Mouse (Mus musculus): ENCODE data around the gene Eif3l.
A peak's percentile ranks its signal among the peaks of the same experiment; 100 is the strongest.

Eif3l gene

DNA sequence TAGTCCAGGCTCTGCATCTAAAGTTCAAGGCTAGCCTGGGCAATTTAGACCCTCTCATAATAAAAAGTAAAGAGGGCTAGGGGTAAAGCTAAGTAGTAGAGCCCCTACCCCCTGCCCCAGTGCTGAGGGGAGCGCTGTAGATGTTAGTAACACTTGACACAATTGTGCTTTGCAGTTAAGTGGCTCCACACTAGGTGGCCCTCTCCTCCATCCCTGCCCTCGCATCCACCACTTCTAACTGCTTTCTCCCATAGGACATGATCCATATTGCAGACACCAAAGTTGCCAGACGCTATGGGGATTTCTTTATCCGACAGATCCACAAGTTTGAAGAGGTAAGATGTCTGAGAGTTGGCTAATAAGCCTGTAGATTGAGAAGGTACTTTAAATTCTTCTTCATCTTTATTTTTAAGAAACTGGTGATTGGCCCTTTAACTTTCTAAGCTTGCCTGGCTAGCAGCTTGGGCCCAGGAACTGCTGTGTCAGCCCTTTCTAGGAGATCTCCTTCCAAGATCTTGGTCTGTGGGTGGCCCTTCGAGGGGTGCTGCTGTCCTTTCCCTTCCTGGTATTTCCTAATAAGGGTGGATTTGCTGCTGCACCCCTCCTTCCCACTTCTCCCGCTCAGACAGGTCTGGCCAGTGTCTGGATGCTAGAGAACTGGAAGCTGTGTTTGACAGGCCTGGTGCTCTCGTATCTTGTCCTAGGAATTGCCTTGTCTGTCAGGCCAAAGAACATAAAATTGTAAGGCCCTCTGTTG lies 18.3 kb downstream of the Eif3l start:
- DNase-seq, result peak; percentile 59 to 66

DNA sequence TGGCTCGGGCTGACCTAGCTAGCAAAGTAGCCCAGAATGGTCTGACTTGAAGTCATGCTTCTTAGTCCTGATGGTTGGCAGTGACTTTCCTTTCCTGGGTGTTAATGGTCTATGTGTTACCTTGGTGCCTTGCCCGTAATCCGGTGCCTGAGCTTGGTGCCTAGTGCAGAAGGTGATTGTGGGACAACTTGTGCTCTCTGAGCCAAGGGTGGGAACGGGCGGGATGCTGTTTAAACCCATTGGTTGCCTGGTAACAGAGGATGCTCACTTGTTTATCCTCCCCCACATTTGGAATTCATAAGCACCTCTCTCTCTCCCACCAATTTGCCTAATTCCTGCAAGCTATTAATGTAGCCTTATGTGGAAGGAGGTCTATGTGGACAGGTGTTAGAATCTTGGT lies 20.5 kb downstream of the Eif3l start:
- DNase-seq, result no peak

DNA sequence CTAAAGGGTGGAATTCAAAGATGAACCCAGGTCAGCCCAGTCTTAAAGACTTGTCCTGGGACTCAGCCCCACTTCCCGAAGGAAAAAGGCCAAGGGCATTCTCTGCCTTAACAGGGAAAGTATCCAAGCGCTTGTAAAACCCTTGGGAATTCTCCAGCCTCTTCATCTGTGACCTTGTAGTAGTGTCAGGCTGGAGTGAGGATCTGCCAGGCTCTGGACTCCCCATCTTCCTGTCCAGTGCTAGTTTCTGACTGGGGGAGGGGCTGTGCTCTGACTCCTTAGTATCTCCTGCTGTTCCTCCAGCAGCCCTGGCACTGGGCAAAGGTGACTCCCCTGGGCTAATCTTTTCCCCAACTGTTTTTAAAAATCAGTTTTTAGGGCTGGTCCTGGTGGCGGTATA lies 21.6 kb downstream of the Eif3l start:
- DNase-seq, result peak; percentile 78 to 86

DNA sequence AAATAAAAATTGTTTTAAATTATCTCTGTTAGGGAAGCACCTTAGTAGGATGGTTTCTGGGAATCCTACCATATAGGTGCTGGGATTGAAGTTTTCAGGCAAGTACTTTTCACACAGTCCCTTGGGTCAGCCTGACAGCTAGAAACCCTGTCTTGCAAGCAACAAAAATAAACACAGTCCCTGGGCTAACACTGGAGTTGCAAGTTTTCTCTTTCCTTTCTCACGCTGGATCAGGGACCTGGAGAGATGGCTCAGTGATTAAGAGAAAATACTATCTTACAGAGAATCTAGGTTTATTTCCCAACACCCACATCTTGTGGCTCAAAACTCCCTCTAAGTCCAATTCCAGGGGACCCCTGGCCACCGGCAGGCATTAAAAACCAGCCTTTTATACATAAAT lies 22.2 kb downstream of the Eif3l start:
- DNase-seq, result no peak

DNA sequence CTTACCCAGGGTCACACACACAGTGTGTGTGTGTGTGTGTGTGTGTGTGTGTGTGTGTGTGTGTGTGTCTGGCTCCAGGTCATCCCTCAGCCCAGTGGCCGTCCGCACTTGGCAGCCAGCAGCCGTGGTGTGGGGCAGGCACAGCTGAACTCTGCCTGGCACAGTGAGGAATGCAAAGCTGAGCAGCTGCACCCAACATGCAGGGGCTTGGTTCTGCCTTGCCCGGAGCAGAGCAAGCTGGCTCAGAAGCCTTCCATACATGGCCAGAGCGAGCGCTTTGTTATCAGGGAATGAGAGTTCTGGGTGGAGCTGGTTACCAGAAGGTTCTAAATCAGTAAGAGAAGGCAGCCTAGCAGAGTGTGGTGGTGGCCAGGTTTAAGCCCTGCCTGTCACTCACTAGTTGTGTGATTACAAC lies 22.6 kb downstream of the Eif3l start:
- peak; percentile 72 to 93 for DNase-seq

DNA sequence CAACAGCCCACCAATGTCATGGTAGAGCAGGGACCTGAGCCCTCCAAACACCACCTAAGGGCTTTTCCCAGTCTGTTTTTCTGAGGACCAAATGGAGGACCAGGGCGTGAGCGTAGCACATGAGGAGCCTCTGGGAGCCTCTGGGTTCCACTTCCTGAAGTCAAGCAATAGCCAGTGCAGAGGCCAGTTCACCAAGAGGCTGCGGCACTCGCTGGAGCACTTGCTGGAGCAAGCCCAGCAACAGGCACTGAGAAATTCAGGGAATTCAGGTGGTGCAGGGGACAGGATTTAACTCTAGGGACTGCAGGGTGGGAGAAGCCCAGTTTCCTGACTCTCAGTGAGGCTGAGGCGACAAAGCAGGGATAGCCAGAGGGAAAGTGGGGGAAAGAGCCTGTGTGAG lies 23.2 kb downstream of the Eif3l start:
- peak; percentile 33 to 58 for DNase-seq

DNA sequence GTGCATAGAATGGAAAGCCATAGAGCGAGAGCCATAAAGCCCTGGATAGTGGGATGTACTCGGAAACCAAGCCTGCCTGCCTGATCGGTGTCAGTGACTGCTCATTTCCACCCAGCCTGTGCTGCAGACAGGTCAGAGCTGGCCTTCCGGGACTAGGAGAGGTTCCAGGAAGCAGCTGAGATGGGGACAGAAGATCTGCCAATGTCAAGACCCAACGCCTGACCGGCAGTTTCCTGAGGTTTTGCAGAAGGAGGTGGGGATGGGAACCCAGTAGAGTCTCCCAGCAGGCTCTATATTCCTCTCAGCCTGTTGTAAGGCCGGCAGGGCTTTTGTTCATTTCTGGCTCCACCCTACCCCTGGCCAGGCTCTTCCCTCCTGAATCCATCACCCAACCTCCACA lies 23.9 kb downstream of the Eif3l start:
- peak; percentile 69 to 89 for DNase-seq

DNA sequence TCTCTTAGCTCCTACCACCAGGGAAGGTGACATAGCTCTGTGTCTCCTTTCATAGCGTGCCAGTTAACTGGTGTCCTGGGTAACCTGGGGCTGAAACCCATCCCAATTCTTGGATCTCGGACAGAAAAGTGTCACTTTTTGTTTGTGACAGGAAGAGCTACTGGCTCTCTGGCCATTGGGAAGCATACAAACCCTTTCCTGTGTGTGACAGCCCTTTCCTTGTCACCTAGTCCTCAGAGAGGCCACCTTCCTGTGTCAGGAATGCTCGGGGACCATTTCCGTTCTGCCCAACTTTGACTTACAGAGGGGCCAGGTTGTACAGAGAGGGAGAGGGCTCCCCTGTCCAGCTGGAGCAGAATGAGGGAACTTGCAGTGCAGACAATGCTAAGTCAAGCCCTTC lies 24.5 kb downstream of the Eif3l start:
- peak; percentile 40 to 76 for DNase-seq

DNA sequence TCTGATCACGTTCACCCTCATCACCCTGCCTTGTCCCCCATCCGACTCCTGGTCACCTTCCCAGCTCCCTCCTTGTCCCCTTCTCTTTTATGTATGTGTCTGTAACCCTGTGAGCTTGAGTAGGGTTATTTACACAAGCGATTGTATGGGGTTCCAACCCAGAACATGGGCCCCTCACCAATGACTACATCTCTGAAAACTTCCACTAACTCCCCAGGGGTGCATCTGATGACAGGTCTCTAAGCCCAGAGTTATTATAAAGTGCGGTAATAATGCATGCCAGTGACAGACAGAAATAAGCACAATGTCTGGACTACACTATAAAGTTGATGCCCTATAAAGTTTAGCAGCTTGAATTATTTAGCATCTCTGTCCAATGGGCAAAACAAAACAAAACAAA lies 25.4 kb downstream of the Eif3l start:
- no peak for DNase-seq

DNA sequence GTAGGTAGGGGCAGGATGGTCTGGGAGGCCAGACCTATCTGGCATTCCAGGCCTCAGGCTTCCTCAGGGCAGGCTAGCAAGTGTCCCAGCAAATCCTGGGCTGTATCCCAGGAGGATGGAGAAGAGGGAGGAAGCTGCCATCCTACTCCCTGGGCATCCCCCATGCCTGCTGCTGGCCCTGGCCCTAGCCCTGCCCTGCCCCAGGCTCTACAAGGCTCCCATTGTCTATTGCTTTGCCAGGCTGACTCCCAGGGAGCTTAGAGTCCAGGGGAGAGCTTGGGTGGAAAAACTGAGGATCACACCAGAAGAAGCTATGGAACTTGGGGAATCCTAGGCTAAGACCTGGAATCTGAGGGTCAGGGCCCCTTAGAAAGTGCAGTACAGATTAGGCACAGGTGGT lies 26.6 kb downstream of the Eif3l start:
- DNase-seq, result no peak

DNA sequence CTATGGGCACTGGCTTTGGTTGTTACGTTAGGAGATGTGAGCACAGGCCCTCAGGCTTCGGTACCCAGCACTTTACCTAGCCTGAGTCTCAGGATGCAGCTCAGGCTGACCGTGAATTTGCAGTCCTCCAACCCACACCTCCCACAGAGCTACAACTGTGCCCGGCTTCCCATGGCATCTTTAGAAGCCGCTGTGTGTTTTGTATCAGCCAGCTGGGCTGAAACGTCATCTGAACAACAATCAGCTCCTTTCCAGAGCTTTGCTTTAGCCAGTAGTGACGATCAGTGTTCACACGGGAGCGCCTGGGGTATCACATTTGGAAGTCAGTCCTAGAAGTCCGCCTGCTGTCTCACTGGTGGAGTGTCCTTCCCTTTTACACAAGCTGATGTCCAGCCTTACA lies 28.3 kb downstream of the Eif3l start:
- no peak for DNase-seq

DNA sequence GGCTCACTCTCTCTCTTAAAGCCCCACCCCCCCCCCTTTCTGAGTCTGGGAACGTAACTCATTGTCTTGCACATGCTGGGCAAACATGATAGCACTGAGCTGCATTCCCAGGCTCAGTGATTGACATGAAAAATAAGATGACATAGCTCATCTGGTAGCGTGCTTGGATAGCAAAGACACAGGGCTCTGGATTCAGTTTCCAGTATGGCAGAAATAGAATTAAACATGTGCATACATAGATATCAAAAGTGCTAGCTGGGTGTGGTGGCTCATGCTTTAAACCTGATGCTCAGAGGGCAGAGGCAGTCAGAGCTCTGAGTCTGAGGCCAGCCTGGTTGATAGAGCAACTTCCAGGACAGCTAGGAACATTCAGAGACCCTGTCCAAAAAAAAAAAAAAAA lies 30.8 kb downstream of the Eif3l start:
- DNase-seq, result no peak

DNA sequence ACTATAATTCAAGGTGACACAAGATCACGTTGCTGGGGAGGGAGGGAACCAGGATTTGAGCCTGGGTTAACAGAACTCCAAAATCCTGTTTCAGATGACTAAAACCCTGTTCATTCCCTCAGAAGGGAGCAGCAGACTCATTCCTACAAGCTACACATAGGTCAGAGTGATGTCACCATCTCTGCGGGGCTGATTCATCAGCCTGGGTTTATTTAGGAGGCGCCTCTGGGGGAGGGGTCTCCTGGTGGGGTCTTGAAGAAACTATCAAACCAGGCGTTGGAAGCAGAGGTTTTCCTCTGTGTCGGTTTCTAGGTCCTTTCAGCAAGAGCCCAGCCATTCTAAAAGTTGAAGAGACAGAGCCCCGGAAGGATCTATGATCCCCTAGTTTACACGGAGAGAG lies 33.0 kb downstream of the Eif3l start:
- DNase-seq, result no peak

DNA sequence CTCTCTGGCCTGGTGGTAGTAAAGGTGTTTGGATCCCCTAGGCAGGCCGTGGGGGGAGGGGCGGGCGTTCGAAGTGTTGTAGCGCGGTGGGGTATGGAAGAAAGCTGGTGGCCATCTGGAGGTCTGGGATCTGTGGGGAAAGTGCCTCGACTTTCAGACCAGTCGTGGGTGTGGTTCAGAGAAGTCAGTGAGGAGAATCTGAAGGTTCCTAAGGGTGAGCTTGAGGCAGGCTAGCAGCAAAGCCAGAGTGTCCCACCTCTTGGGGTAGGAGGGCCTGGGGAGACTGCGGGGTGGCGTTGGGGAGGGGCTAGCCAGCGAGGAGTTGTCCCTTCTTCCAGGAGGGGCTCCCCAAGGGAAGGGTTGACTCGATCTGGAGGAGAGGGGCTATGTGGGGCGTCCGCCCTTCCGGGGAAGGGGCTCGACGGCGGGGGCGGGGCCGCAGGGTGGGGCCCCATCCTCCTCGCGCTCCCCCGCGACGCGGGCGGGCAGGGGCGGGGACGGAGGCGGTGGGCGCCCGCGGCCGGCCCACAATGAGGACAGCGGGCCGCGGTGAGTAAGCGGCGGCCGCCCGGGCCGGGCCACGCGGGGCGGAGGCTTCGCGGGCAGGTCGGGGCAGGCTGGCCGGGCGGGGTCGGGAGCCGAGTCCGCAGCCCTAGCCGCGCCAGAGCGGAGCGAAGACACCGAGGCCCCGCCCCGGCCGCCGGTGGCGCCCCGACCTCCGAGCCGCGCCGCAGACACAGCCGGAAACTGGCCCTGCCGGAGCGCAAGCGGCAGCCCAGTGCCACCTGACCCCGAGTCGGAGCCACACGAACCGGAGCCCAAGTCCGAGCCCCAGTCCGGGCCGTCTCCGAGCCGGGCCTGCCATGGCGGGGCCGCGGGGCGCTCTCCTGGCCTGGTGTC lies 33.7 kb downstream of the Eif3l start, which contains the start of gene Micall1:
TSS of gene Micall1 (plus strand) at position 478 of the 900 bp plus-strand sequence.
- peak; percentile 78 to 92 for DNase-seq

DNA sequence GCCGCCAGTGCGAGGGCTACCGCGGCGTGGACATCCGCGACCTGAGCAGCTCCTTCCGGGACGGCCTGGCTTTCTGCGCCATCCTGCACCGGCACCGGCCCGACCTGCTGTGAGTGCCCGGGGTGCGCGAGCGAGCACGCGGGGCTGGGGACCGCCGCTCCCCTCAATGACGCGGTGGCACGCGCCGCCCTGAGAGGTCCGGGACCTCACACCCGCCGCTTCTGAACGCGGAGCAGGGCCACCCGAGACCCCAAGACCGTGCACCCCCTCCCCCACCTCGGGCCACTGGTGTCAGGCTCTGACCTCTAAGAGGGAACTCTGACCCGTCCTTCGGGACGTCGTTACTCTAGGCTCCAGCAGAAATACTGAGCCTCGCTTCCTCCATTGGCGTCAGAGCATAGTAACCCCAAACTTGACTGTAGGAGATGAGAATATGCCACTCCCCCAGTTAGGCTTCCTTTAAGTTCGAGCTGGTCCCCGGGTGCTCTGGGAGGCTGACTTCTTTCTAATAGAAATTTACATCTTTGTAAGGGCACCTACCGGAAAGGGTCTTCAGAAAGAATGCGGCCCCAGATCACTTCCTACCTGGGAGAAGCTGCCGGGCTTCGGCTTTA lies 34.4 kb downstream of the Eif3l start:
- DNase-seq, result peak in 1 of 2 experiments; percentile 45

DNA sequence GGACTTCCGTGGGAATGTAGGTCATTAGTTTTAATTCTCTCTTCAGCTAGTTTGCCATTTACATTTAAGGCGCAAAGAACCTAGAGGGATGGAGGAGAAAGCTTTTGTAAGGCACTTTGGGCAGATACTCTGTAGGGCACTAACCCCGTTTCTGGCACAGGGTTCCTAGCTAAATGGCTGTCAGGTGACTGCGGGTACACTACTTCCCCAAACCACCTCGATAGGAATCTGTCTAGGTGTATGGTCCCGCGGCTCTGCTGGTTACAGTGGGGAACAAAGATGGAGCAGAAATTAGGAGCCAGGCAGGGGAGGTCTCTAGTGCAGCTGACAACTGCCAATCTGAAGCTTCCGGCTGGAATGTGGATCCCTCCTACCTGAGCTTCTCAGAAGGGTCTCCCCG lies 35.1 kb downstream of the Eif3l start:
- DNase-seq, result no peak

DNA sequence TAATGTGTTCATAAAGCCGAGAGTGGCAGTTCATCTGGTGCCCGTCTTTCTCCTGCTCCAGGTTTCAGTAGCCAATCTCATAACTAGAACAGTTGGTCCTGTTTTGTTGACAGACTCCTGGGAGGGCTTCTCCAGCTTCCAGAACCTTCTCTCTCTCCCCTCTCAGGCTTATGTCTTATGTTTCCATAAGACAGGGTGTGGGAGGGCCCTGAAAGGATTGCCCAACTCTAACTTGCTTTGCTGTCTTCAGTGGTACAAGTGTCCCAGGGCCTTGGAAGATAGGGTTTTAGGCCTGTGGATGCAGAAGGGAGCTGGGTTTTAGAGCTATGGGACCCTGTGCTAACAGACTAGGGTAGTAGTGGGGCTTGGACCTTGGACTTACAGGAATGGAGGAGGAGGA lies 35.5 kb downstream of the Eif3l start:
- DNase-seq, result no peak

DNA sequence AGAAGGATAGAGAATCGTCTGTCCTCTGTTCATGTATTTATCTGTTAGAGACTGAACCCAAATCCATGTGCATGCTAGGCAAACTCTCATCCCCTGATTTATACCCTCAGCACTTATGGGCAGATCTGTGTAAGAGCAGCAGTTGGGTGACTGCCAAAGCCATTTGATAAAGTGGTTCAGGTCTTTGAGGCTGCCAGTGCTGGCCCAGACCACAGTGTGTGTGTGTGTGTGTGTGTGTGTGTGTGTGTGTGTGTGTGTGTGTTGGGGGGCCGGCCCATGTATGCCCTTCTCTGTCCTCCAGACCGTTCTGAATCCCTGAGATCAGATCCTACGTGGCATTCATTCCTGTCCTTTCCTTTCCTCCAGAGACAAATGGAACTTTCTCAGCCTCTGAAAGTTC lies 36.8 kb downstream of the Eif3l start:
- DNase-seq, result peak; percentile 71

DNA sequence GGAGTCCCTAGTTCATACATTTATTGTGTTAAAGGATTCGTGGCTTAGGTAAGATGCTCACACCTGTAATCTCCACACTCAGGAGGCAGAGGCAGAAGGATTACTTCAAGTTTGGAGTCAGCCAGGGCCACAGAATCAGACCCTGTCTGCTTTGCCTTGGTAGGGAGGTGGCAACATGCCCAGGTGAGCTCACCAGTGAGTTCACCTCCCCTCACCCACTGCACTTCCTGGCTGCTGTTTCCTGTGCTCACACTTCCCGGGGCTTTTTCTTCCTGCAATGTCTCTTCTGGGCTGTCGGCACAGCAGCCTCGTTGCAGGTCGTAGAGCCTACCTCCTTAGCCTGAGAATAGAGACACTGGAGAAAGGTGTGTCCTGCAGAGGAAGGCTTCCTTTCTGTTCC lies 40.3 kb downstream of the Eif3l start:
- peak in 1 of 2 experiments; percentile 46 for DNase-seq

DNA sequence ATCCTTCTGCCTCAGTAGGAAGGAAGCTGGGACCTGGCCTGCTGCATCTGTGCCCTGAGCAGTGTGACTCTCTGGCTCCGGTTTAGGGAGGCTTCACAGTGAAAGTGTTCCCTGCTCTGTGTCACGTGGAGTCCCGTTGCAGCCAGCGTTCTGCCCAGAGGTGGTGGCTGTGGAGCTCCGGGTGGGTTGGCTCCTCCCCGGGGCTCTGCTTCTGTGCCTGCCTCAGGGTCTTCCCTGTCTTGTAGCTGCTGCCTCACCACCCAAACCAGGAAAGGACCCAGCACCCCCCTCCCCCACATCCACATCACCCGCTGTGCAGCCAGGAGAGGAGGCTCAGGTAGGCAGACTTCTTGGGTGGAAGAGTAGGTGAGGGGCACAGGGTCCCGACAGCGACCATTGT lies 44.5 kb downstream of the Eif3l start:
- no peak for DNase-seq

DNA sequence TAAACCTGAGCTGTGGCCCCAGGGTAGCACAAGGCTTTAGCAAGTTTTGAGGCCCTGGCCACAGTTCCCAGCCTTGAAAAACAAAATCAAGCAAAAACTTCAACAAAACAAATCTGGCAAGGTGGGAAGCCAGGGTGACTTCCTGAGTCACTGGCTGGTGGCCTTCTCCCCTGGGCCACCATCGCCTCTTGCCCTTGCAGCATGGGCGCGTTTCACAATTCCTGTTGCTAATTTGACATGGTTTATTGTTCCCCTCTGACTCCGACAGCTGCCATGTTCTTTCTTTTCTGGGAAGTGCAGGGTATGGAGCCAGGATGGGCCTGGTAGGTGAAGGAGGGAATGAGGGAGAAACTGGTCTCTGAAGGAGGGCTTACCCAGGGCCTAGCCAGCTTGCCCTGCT lies 47.1 kb downstream of the Eif3l start:
- DNase-seq, result no peak

DNA sequence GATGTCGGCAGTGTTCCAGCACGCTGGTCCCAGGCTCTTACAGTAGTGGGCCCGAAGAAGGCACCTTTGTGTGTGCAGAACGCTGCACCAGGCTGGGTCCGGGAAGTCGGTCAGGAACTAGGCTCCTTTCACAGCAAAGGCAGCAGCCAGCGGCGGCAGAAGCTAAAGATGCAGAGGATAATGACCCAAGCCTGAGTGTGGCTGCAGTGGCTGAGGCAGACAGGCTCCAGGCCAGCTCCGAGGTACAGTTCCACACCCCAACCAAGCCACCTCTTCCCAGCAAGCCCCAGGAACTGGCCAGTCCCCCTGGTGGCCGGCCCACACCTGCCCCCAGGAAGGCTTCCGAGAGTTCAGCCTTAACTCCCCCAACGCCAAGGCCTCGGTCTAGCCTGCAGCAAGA lies 47.6 kb downstream of the Eif3l start:
- DNase-seq, result no peak

DNA sequence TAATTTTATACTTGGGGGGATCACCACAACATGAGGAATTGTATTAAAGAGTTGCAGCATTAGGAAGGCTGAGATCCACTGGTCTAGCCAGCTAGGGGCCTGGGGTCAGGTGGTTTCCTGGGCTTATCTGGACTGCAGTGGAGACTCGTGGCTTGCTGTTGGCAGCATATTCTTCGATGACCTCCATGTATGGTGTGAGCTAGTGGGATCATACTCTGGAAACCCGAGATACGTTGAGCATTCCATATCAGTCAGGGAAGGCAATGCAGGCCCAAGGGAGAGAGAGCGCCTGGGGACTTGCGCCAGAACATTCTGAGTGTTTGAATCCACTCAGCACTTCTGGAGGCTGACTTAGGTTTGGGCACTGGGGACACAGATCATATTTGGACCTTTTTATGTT lies 48.8 kb downstream of the Eif3l start:
- no peak for DNase-seq

All from kidney, postnatal 25 days (tissue).